Mouse (Mus musculus) midbrain, embryonic 12.5 days (tissue): ENCODE measurements around the gene Mymk. TPM values are rescaled to one million over a fixed set of nuclear protein-coding genes. Genes with fewer than 3 reads are reported as not detected.

Source experiments
- ATAC-seq: fragments of 200-750 bp; cut with Nextera tagmentation; 2 replicates; pipeline ENCODE4 v1.8.0; 2017; ENCODE audit warnings: low read depth, moderate TSS enrichment, moderate library complexity; ENCODE audit not compliant: low FRiP score
- H3K27ac ChIP-seq: fragments of 300-500 bp; sonication (generic); replicated peaks from 2 replicates; pipeline ENCODE4 v1.5.1; 2016; ENCODE audit warnings: mild to moderate bottlenecking
- H3K27me3 ChIP-seq: fragments of 300-500 bp; sonication (generic); 2 replicates; pipeline ENCODE4 v1.6.1; 2016; ENCODE audit warnings: mild to moderate bottlenecking
- H3K36me3 ChIP-seq: fragments of 300-500 bp; sonication (generic); 2 replicates; pipeline ENCODE4 v1.6.1; 2016
- H3K4me1 ChIP-seq: fragments of 300-500 bp; sonication (generic); 2 replicates; pipeline ENCODE4 v1.6.1; 2016
- H3K4me2 ChIP-seq: fragments of 300-500 bp; sonication (generic); replicated peaks from 2 replicates; pipeline ENCODE4 v1.6.1; 2016; ENCODE audit warnings: mild to moderate bottlenecking, moderate library complexity
- H3K4me3 ChIP-seq: fragments of 300-500 bp; sonication (generic); 2 replicates; pipeline ENCODE4 v1.5.1; 2016; ENCODE audit warnings: mild to moderate bottlenecking
- H3K9ac ChIP-seq: fragments of 300-500 bp; sonication (generic); replicated peaks from 2 replicates; pipeline ENCODE4 v1.6.1; 2016; ENCODE audit warnings: mild to moderate bottlenecking, moderate library complexity
- H3K9me3 ChIP-seq: fragments of 300-500 bp; sonication (generic); 2 replicates; pipeline ENCODE4 v1.6.1; 2016; ENCODE audit warnings: mild to moderate bottlenecking
- WGBS: fragments of 180-500 bp; shearing (Covaris S2); methylation state at CpG from one replicate; pipeline ENCODE4 v1.1.7; 2016; 5-methylcytosine and 5-hydroxymethylcytosine counted together
- polyA plus RNA-seq: library from polyadenylated mRNA; unstranded; fragments of >200 nt; fragmentation: Nextera tagmentation; extraction: Ambion mirVana; gene quantifications from 2 replicates; pipeline ENCODE4 v1.2.1, GENCODE M21; 2016

Gene Mymk
- polyA plus RNA-seq, 1 experiment from 2014 or later = 0.14 TPM

DNA sequence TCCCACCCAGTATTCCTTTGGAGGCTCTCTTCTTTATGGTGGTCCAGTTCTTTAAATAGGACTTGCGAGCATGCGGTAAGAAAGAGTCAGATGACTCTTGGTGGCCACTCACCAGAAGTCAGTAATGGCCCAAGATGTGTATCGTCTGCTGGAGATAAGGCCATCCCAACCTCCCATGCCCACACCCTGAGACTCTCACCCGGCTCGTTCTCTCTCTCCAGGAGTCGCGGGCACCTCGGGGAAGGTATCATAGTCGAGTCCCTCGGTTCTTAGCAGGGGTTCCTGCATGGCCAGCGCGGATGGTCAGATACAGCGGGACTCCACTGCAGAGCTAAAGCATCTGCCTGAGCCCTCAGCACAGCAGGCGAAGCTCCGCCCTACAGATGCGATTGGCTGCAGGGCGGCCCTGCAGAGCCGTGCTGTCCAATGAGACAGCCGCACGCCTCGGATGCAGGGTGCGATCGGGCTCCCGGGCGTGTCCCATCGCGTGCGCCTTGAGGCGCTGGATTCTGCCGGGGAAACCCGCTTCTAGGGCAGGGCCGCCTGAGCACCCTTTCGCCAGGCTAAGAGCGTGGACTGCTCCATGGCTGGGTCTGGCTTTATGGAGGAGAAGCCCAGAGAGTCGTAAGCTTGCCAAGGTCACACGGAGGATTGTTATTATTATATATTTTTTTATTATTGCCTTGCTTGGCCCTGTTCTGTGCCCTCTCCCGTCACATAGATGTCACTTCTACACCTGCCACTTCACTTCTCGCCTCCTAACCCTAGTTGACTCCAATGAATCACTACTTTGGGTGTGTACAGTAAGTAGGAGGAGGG, 44.2 kb downstream of the Mymk start, which contains the start of gene Slc2a6:
Gene Slc2a6, minus strand, starts transcription at position 381 of the 819 bp plus-strand sequence.
- Histone ChIP-seq H3K4me1 (0 out of 2 replicates have a peak, but pooled peaks cover 10% of the 10 kb centered on the region), H3K27ac (no peak within 1 kb of the TSS), H3K27me3 (peaks cover 26% of the 10 kb centered on the region), H3K4me3 (peak within 1 kb of the TSS; percentile 39), H3K36me3 (no peaks in the 10 kb centered on the region), H3K4me2 (peak within 1 kb of the TSS; percentile 61), H3K9me3 (no peaks in the 10 kb centered on the region), H3K9ac (peak within 1 kb of the TSS; percentile 49)
- ATAC-seq = peak; percentile 98
- 2% methylated on average over 38 of the region's 38 CpGs for WGBS

DNA sequence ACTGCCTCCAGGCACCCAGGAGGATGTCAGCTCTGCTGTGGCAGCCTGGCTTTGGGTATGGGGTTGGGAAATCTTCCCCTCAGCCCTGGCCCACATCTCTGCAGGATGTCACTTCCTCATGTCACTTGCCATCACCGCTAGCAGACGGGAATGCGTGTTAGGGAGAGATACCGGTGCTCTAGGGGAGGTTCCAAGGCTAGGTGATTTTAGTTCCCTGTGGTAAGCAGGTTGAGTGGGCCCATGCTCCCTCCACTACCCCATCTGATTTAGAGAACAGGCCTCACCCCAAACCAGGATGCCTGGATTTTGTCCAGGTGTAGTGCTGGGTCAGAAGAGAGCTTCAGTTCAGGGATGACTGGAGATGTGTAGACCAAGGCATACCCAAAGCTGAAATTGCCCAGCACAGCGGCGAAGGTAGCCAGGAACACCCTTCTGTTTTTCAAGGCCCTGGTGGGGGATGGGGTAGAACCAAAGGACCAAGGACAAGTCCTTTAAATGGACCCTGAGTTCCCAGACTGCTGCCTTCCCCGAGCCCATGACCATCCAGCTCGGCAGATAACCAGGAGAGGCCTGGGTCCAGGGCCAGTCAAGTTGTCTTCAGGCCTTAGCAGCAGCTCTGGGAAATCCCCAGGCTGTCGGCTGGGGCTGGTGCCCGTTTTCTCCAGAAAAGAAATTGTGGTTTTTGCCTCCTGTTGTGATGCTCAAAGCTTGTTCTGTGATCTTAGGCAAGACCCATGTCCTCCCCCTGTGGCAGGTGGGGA, 44.9 kb downstream of the Mymk start:
- WGBS = 70% methylated on average over 10 of the region's 10 CpGs
- H3K36me3 ChIP-seq = no peaks in the 10 kb centered on the region
- no peak overlapping the region for H3K27ac ChIP-seq
- H3K27me3 ChIP-seq = peaks cover 26% of the 10 kb centered on the region
- H3K4me1 ChIP-seq = 0 out of 2 replicates have a peak, but pooled peaks cover 10% of the 10 kb centered on the region
- H3K4me2 ChIP-seq = peak overlapping the region; percentile 61
- ATAC-seq = no peak
- peak overlapping the region; percentile 39 for H3K4me3 ChIP-seq
- H3K9ac ChIP-seq = no peak overlapping the region
- H3K9me3 ChIP-seq = no peaks in the 10 kb centered on the region

DNA sequence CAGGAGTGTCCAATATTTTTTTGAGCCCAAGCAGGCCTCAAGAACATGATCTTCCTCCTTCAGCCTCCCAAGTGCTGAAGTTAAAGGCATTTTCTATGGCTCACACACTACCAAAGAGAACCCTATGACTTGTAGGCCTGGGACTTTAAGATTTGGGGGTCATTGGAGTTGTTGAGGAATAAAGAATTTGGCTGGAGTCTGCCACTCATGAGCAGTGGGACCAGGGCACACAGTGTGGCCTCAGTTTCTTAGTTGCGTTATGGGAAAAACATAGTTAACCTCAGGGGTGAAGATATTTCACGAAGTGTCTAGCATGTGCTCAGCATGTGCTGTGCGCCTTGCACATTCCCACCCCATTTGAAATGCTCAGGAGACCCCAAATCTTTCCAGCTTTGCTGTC, 45.6 kb downstream of the Mymk start:
- H3K27me3 ChIP-seq = peaks cover 26% of the 10 kb centered on the region
- no peak for ATAC-seq
- 0 out of 2 replicates have a peak, but pooled peaks cover 10% of the 10 kb centered on the region for H3K4me1 ChIP-seq

DNA sequence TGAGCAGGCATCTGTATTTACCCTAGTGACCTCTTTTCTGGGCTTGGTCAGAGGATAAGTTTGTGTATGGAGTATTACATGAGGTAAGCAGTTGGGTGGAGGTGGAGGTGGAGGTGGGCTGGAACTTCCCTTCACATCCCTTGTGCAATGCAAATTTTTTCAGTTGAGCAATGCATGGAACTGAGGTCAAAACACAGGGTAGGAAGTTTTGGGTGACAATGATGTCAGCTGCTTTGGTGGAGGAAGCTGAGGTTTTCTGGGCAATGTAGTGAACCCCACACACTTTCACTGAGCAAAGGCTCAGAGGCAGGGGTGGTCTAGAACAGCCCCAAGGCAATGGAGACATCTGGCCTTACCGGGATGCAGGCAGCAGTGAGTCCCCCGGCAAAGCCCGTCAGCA, 46.4 kb downstream of the Mymk start:
- peaks cover 24% of the 10 kb centered on the region for H3K27me3 ChIP-seq
- H3K4me1 ChIP-seq = 0 out of 2 replicates have a peak, but pooled peaks cover 10% of the 10 kb centered on the region
- no peak for ATAC-seq
- H3K27ac ChIP-seq = no peak overlapping the region
- H3K9ac ChIP-seq = no peak overlapping the region
- H3K4me3 ChIP-seq = no peak overlapping the region
- H3K36me3 ChIP-seq = no peaks in the 10 kb centered on the region
- no peak overlapping the region for H3K4me2 ChIP-seq
- no peaks in the 10 kb centered on the region for H3K9me3 ChIP-seq
- WGBS = 90% methylated on average over 3 of the region's 3 CpGs

More for the DNA sequence above, 45.6 kb downstream of the Mymk start:
- Histone ChIP-seq H3K9ac (no peak overlapping the region), H3K4me3 (no peak overlapping the region), H3K9me3 (no peaks in the 10 kb centered on the region), H3K36me3 (no peaks in the 10 kb centered on the region), H3K27ac (no peak overlapping the region), H3K4me2 (no peak overlapping the region)
- 91% methylated on average over 3 of the region's 3 CpGs for WGBS

DNA sequence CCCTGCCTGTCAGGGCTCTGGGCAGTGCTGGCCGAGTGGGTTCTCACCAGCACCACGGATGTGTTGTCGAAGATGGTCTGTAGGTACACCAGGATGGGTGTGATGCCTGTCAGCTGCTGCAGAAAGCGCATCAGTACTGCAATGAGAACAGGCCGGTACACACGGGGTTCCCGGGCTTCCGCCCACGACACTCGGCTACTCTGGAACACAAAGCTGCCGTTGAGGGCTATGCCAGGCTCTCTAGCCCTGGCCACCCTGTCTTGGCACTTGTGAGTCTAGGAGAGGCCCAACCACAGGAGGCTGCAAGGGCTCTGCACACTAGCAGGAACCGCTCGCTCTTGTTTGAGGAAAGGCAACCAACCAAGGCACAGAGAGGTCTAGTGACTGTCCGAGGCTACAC, 47.8 kb downstream of the Mymk start:
- ATAC-seq = no peak
- Histone ChIP-seq H3K36me3 (peaks cover 10% of the 10 kb centered on the region), H3K4me1 (0 out of 2 replicates have a peak, but pooled peaks cover 10% of the 10 kb centered on the region), H3K9ac (no peak overlapping the region), H3K9me3 (no peaks in the 10 kb centered on the region), H3K27ac (no peak overlapping the region), H3K27me3 (peaks cover 15% of the 10 kb centered on the region), H3K4me3 (no peak overlapping the region), H3K4me2 (no peak overlapping the region)
- WGBS = 87% methylated on average over 14 of the region's 14 CpGs

DNA sequence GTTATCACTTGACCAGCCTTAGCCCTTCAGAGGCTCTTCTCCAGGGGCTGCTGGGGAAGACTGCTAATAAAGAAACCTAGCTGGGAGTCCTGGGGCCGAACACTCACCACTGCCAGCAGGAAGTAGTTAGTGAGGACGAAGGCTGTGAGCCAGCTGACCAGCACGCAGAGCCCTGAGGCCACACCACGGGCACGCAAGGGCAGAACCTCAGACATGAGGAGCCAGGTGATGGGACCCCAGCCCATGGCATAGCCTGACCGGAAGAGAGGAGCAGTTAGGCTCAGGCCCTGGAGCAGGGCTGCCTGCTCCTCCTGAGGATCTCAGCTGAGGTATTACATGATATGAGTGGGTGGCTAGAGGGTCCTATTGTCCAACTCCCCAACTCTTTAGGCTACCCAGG, 49.4 kb downstream of the Mymk start:
- Histone ChIP-seq H3K9ac (no peak overlapping the region), H3K4me3 (no peak overlapping the region), H3K27ac (no peak overlapping the region), H3K27me3 (peaks cover 4% of the 10 kb centered on the region; the same call in 1 of the 2 replicates), H3K4me2 (no peak overlapping the region), H3K36me3 (peaks cover 25% of the 10 kb centered on the region), H3K4me1 (0 out of 2 replicates have a peak, but pooled peaks cover 6% of the 10 kb centered on the region), H3K9me3 (no peaks in the 10 kb centered on the region)
- no peak for ATAC-seq
- 89% methylated on average over 6 of the region's 6 CpGs for WGBS

DNA sequence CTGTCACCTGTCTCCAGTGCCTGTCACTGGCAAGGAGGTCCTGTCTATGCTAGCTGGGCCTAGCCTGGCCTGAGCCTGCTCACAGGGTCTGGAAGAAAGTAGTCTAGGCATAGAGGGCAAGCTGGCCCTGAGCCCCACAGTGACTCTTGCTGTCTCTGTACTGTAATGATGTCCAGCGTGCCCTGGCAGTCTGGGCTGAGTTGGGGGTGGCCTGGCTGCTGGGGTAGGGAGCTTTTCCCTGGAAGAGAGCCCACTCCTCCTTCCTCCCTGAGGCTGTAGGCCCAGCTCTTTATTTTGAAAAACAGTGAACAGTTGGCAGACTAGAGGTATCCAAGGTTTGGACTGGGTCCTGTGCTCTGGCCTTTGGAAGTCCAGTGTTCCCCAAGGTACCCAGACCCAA, 50.9 kb downstream of the Mymk start:
- Histone ChIP-seq H3K36me3 (peaks cover 41% of the 10 kb centered on the region), H3K4me1 (no peaks in the 10 kb centered on the region), H3K9ac (no peak overlapping the region), H3K4me2 (no peak overlapping the region), H3K4me3 (no peak overlapping the region), H3K9me3 (no peaks in the 10 kb centered on the region), H3K27ac (no peak overlapping the region), H3K27me3 (0 out of 2 replicates have a peak, but pooled peaks cover 4% of the 10 kb centered on the region)
- WGBS = 67% methylated on average over 1 of the region's 1 CpGs
- ATAC-seq = no peak

DNA sequence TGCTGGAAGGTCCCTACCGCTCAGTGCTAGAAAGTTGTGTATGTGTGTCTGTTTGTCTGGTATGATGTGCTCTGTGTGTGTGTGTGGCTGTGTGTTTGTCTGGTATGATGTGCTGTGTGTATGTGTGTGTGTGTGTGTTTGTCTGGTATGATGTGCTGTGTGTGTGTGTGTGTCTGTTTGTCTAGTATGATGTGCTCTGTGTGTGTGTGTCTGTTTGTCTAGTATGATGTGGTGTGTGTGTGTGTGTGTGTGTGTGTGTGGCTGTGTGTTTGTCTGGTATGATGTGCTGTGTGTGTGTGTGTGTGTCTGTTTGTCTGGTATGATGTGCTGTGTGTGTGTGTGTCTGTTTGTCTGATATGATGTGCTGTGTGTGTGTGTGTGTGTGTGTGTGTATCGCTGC, 52.4 kb downstream of the Mymk start:
- Histone ChIP-seq H3K9ac (no peak overlapping the region), H3K4me2 (no peak overlapping the region), H3K4me3 (no peak overlapping the region), H3K27me3 (no peaks in the 10 kb centered on the region), H3K36me3 (peaks cover 56% of the 10 kb centered on the region), H3K9me3 (no peaks in the 10 kb centered on the region), H3K27ac (no peak overlapping the region), H3K4me1 (no peaks in the 10 kb centered on the region)
- no peak for ATAC-seq
- 98% methylated on average over 2 of the region's 2 CpGs for WGBS

DNA sequence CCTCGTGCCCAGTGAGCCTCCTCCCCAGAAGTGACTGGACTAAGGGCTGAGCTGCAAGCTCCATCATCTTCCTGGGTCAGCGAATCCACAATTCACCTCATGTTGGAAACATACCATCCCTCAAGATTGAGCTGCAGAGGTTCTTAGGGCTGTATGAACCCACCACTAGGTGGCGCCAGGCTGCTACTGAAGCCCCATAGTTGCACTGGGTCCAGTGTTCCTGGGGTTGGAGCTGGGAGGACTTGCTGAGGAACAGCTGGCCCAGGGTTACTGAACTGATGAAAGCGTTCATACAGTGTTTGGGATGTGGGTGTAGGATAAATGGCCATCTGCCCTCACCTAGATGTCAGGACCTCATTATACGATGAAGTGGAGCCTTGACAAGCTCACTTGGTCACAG, 54.2 kb downstream of the Mymk start:
- Histone ChIP-seq H3K36me3 (peaks cover 67% of the 10 kb centered on the region), H3K4me3 (no peak overlapping the region), H3K27ac (no peak overlapping the region), H3K27me3 (no peaks in the 10 kb centered on the region), H3K9me3 (no peaks in the 10 kb centered on the region), H3K4me2 (no peak overlapping the region), H3K9ac (no peak overlapping the region), H3K4me1 (no peaks in the 10 kb centered on the region)
- 57% methylated on average over 5 of the region's 5 CpGs for WGBS
- no peak for ATAC-seq

Other genes with a start within 250 kb of the Mymk start
- gene Abo, start 207.2 kb downstream of the Mymk start, polyA plus RNA-seq = not detected in 2 replicates
- gene Surf6, start 169.3 kb downstream of the Mymk start, polyA plus RNA-seq = 29.9 and 32.1 TPM in 2 replicates
- 125 and 129 TPM in 2 replicates for gene Med22, start 161.5 kb downstream of the Mymk start, polyA plus RNA-seq
- gene Rpl7a, start 161.4 kb downstream of the Mymk start, polyA plus RNA-seq = 488 and 496 TPM in 2 replicates
- 48.2 and 56.7 TPM in 2 replicates for gene Surf2, start 155.8 kb downstream of the Mymk start, polyA plus RNA-seq
- 53.4 and 57.9 TPM in 2 replicates for gene Surf1, start 155.6 kb downstream of the Mymk start, polyA plus RNA-seq
- gene Surf4, start 138.3 kb downstream of the Mymk start, polyA plus RNA-seq = 126 and 132 TPM in 2 replicates
- gene Stkld1, start 138.1 kb downstream of the Mymk start, polyA plus RNA-seq = not detected in 2 replicates
- gene Rexo4, start 107.8 kb downstream of the Mymk start, polyA plus RNA-seq = 43.0 and 46.3 TPM in 2 replicates
- not detected in 2 replicates for gene Adamts13, start 98.8 kb downstream of the Mymk start, polyA plus RNA-seq
- 116 and 126 TPM in 2 replicates for gene Cacfd1, start 62.3 kb downstream of the Mymk start, polyA plus RNA-seq
- 2.9 and 3.5 TPM in 2 replicates for gene Slc2a6, start 44.2 kb downstream of the Mymk start, polyA plus RNA-seq
- gene Adamtsl2, start 7.2 kb upstream of the Mymk start, polyA plus RNA-seq = 6.7 and 7.6 TPM in 2 replicates
- gene Fam163b, start 70.3 kb upstream of the Mymk start, polyA plus RNA-seq = 0.09 and 0.27 TPM in 2 replicates
- gene Dbh, start 93.1 kb upstream of the Mymk start, polyA plus RNA-seq = 0.09 and 0.15 TPM in 2 replicates
- gene Sardh, start 176.2 kb upstream of the Mymk start, polyA plus RNA-seq = 5.8 and 6.8 TPM in 2 replicates